Mouse (Mus musculus): Measurements from ENCODE around the gene Phf23. TPM values are rescaled to one million over a fixed set of nuclear protein-coding genes. Genes with fewer than 3 reads are reported as not detected.

Gene Phf23
- polyA plus RNA-seq, 1 experiment from 2014 or later = 82.2 TPM

DNA sequence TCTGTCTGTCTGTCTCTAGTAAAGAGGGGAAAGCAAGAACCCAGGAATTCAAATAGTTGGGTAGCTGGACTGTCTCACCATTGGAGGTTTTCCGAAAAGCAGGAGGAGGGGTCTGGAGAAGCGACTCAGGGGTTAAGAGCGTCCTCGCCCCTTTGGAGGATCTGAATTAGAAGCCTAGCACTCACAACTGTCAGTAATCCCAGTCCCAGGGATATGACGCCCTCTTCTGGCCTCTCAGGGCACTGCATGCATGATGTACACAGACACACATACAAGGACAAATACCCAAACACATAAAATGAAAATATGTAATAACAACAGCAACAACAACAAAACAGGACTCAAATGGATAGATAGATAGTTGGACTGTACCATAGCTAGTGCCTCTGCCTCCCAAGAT lies 35.0 kb upstream of the Phf23 start:
- Histone ChIP-seq H3K27me3 (peaks cover 62% of the 10 kb centered on the region), H3K27ac (no peak overlapping the region), H3K4me1 (replicated peaks) (peaks cover 6% of the 10 kb centered on the region; the same call in 1 of the 2 replicates), H3K4me2 (replicated peaks) (no peak overlapping the region), H3K4me3 (replicated peaks) (no peak overlapping the region), H3K9ac (replicated peaks) (no peak overlapping the region), H3K36me3 (no peaks in the 10 kb centered on the region), H3K9me3 (no peaks in the 10 kb centered on the region)
- ATAC-seq = no peak
- 22% methylated on average over 5 of the region's 5 CpGs for WGBS

DNA sequence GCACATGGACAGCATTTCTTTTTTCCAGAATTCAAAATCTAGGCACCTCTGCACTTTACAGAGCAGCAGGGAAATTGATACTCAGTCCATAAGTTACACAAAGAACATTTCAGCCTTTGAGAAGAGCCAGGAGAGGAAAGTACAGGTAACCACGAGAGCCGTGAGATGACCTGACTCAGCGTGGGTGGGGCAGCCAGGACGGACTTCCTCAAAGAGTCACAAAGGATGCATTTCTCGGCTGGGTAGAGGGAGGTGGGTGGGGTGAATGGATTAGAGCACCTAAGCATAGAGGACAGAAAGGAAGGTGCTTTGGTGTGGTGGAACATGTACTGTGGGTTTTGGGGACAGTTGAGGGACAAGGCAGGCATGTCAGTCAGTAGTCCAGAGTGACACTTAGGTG lies 33.7 kb upstream of the Phf23 start:
- ATAC-seq = no peak
- H3K27me3 ChIP-seq = peaks cover 75% of the 10 kb centered on the region

GRCm38 (mm10) chr11:69964650-69965270 lies 30.8 kb upstream of the Phf23 start, which contains the start of gene Cldn7:
Gene Cldn7, plus strand, starts transcription at chr11:69964779.
- Histone ChIP-seq H3K27ac (no peak within 1 kb of the TSS), H3K27me3 (peaks cover 91% of the 10 kb centered on the region), H3K9me3 (no peaks in the 10 kb centered on the region), H3K9ac (replicated peaks) (no peak within 1 kb of the TSS), H3K36me3 (peaks cover 22% of the 10 kb centered on the region), H3K4me3 (replicated peaks) (0 out of 2 replicates have a peak within 1 kb of the TSS, but pooled peaks have one; percentile 9), H3K4me1 (replicated peaks) (peaks cover 17% of the 10 kb centered on the region), H3K4me2 (replicated peaks) (0 out of 2 replicates have a peak within 1 kb of the TSS, but pooled peaks have one; percentile 31)
- 11% methylated on average over 24 of the region's 24 CpGs for WGBS
- ATAC-seq = no peak

More for the DNA sequence above, 33.7 kb upstream of the Phf23 start:
- no peaks in the 10 kb centered on the region for H3K36me3 ChIP-seq
- H3K9me3 ChIP-seq = no peaks in the 10 kb centered on the region
- no peak overlapping the region for H3K4me2 ChIP-seq (replicated peaks)
- H3K27ac ChIP-seq = no peak overlapping the region
- 54% methylated on average over 5 of the region's 5 CpGs for WGBS
- no peak overlapping the region for H3K4me3 ChIP-seq (replicated peaks)
- H3K9ac ChIP-seq (replicated peaks) = no peak overlapping the region
- peaks cover 15% of the 10 kb centered on the region for H3K4me1 ChIP-seq (replicated peaks)

GRCm38 (mm10) chr11:69965271-69966005 lies 30.1 kb upstream of the Phf23 start:
- Histone ChIP-seq H3K36me3 (peaks cover 28% of the 10 kb centered on the region), H3K4me2 (replicated peaks) (peak overlapping the region; percentile 47; the same call in 1 of the 2 replicates), H3K4me1 (replicated peaks) (peaks cover 17% of the 10 kb centered on the region), H3K27ac (no peak overlapping the region), H3K9ac (replicated peaks) (no peak overlapping the region), H3K9me3 (no peaks in the 10 kb centered on the region), H3K4me3 (replicated peaks) (peak overlapping the region; percentile 22), H3K27me3 (peaks cover 85% of the 10 kb centered on the region)
- ATAC-seq = no peak
- WGBS = 2% methylated on average over 49 of the region's 49 CpGs

GRCm38 (mm10) chr11:69966006-69966859 lies 29.3 kb upstream of the Phf23 start:
- Histone ChIP-seq H3K27ac (no peak overlapping the region), H3K4me3 (replicated peaks) (peak overlapping the region; percentile 22), H3K4me2 (replicated peaks) (peak overlapping the region; percentile 47), H3K27me3 (peaks cover 77% of the 10 kb centered on the region), H3K9ac (replicated peaks) (peak overlapping the region; percentile 28; the same call in 1 of the 2 replicates), H3K36me3 (peaks cover 32% of the 10 kb centered on the region), H3K4me1 (replicated peaks) (peaks cover 17% of the 10 kb centered on the region), H3K9me3 (no peaks in the 10 kb centered on the region)
- peak; percentile 55; the same call in 1 of the 2 replicates for ATAC-seq
- 2% methylated on average over 59 of the region's 59 CpGs for WGBS

DNA sequence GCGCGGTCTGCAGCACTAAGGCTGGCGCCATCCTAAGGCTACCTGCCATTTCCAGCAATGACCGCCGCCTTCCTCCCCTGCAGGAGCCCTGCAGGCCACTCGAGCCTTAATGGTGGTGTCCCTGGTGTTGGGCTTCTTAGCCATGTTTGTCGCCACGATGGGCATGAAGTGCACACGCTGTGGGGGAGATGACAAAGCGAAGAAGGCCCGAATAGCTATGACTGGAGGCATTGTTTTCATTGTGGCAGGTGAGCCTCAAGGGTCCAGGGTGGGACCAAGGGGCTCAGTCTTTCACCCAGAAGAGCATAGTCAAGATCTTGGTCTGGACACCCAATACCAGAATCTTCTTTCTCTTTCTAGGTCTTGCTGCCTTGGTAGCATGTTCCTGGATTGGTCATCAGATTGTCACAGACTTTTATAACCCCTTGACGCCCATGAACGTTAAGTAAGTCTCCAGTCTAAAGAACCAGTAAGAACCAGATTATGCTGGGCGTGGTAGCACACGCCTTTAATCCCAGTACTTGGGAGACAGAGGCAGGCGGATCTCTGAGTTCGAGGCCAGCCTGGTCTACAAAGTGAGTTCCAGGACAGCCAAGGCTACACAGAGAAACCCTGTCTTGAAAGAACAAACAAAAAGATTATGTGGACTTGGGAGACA lies 28.6 kb upstream of the Phf23 start:
- ATAC-seq = no peak
- WGBS = 42% methylated on average over 17 of the region's 17 CpGs
- H3K27me3 ChIP-seq = peaks cover 71% of the 10 kb centered on the region
- H3K9ac ChIP-seq (replicated peaks) = peak overlapping the region; percentile 28; the same call in 1 of the 2 replicates
- H3K4me2 ChIP-seq (replicated peaks) = peak overlapping the region; percentile 47
- H3K4me3 ChIP-seq (replicated peaks) = peak overlapping the region; percentile 22
- H3K4me1 ChIP-seq (replicated peaks) = peaks cover 17% of the 10 kb centered on the region
- H3K9me3 ChIP-seq = no peaks in the 10 kb centered on the region
- peaks cover 37% of the 10 kb centered on the region for H3K36me3 ChIP-seq
- no peak overlapping the region for H3K27ac ChIP-seq

GRCm38 (mm10) chr11:69968793-69969192 lies 26.8 kb upstream of the Phf23 start:
- H3K4me3 ChIP-seq (replicated peaks) = no peak overlapping the region
- H3K36me3 ChIP-seq = peaks cover 51% of the 10 kb centered on the region
- no peak for ATAC-seq

GRCm38 (mm10) chr11:69970222-69970621 lies 25.4 kb upstream of the Phf23 start:
- Histone ChIP-seq H3K27me3 (peaks cover 39% of the 10 kb centered on the region), H3K4me3 (replicated peaks) (no peak overlapping the region), H3K4me2 (replicated peaks) (no peak overlapping the region), H3K4me1 (replicated peaks) (peaks cover 15% of the 10 kb centered on the region), H3K9ac (replicated peaks) (no peak overlapping the region), H3K36me3 (peaks cover 65% of the 10 kb centered on the region), H3K9me3 (no peaks in the 10 kb centered on the region), H3K27ac (no peak overlapping the region)
- ATAC-seq = no peak
- 90% methylated on average over 6 of the region's 6 CpGs for WGBS

More at GRCm38 (mm10) chr11:69968793-69969192, 26.8 kb upstream of the Phf23 start:
- H3K9me3 ChIP-seq = no peaks in the 10 kb centered on the region
- H3K9ac ChIP-seq (replicated peaks) = no peak overlapping the region
- peaks cover 17% of the 10 kb centered on the region for H3K4me1 ChIP-seq (replicated peaks)
- H3K27ac ChIP-seq = no peak overlapping the region
- H3K27me3 ChIP-seq = peaks cover 53% of the 10 kb centered on the region
- 92% methylated on average over 4 of the region's 4 CpGs for WGBS
- no peak overlapping the region for H3K4me2 ChIP-seq (replicated peaks)

- Histone ChIP-seq H3K36me3 (peaks cover 71% of the 10 kb centered on the region), H3K4me1 (replicated peaks) (peaks cover 11% of the 10 kb centered on the region; the same call in 1 of the 2 replicates), H3K4me2 (replicated peaks) (no peak overlapping the region), H3K9me3 (no peaks in the 10 kb centered on the region), H3K4me3 (replicated peaks) (no peak overlapping the region), H3K27me3 (peaks cover 34% of the 10 kb centered on the region), H3K9ac (replicated peaks) (no peak overlapping the region), H3K27ac (no peak overlapping the region)
- ATAC-seq = no peak
- WGBS = 85% methylated on average over 3 of the region's 3 CpGs
These were observed 24.8 kb upstream of the Phf23 start for GRCm38 (mm10) chr11:69970775-69971174.

DNA sequence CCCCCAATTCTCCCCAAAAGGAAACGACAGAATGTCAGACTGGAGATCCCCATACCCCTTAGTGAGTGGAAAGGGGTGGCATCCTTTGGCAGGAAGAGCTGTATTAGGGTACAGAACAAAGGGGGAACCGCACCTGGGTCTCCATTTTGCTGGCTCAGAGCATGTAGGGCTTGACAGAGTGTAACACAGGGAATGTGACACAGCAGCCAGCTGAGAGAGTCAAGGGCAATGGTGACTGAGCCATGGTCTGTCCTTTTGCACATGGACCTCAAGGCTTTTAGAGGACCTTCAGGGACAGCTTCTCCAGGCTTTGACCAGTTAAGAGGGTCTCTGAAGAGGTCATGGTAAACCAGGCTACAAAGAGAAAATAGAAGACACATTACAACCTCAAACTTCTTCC lies 20.7 kb upstream of the Phf23 start:
- peaks cover 72% of the 10 kb centered on the region for H3K36me3 ChIP-seq
- WGBS = 97% methylated on average over 2 of the region's 2 CpGs

DNA sequence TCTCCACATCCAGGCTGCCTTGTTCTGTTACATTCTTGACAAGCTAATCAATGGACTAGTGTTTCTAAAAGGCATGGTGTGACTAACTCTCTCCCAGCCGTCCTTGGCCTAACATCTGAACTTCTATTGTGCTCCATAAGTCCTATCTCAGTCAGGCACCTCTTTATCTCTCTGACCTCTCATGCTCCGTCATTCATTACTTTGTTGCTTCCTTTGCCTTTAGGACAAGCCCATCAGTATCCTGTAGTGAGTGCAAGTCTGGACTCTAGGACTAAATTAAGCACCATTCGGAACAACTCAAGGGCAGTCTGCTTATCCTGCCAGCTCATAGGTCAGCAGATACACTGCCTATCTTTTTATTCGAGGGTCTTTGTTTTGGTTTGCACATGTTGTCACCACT lies 19.3 kb upstream of the Phf23 start:
- Histone ChIP-seq H3K36me3 (peaks cover 63% of the 10 kb centered on the region), H3K4me2 (replicated peaks) (no peak overlapping the region), H3K27me3 (no peaks in the 10 kb centered on the region), H3K9me3 (no peaks in the 10 kb centered on the region), H3K4me1 (replicated peaks) (peaks cover 14% of the 10 kb centered on the region), H3K27ac (no peak overlapping the region), H3K9ac (replicated peaks) (no peak overlapping the region), H3K4me3 (replicated peaks) (no peak overlapping the region)
- no peak for ATAC-seq
- WGBS = 86% methylated on average over 4 of the region's 4 CpGs

More for the DNA sequence above, 20.7 kb upstream of the Phf23 start:
- no peak overlapping the region for H3K4me3 ChIP-seq (replicated peaks)
- H3K4me2 ChIP-seq (replicated peaks) = no peak overlapping the region
- H3K27me3 ChIP-seq = no peaks in the 10 kb centered on the region
- H3K9ac ChIP-seq (replicated peaks) = no peak overlapping the region
- no peak overlapping the region for H3K27ac ChIP-seq
- ATAC-seq = no peak
- H3K9me3 ChIP-seq = no peaks in the 10 kb centered on the region
- peaks cover 14% of the 10 kb centered on the region for H3K4me1 ChIP-seq (replicated peaks)
